Mouse (Mus musculus): ENCODE measurements around the gene Akt1. TPM values are rescaled to one million over a fixed set of nuclear protein-coding genes. Genes with fewer than 3 reads are reported as not detected.

Gene Akt1
- polyA plus RNA-seq, 1 experiment from 2014 or later: 75.1 TPM

DNA sequence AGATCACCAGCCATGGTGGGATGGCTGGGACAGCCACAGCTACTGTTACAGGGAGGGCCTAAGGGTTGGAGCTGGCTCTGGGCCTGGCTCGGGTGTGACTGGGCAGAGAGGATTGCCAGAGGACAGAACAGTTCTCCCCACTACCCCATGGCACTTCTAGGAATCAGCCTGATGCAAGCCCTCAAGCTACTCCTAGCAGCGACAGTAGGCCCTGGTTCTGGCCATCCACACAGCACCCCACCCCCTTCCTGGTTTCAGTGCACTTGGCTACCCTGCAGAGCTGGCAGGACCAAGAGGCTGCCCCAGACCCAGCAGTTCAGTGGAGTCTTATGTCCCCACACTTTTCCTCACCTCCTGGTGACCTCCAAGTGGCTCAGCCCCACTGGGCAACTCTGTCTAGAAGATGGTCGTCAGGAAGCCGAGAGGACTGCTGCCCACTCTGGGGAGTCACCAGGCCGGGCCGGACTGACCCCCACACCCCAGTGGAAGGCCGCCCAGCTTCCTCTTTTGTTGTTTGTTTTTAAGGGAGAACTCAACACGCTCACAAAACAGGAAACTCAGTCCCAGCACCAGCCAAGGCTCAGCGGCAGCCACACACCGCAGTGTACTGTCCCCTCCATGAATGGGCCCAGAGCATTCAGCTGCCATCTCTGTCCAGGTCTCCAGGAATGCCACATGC, 6.9 kb downstream of the Akt1 start:
- H3K4me1 ChIP-seq: peaks cover 92% of the 10 kb centered on the region
- peaks cover 79% of the 10 kb centered on the region for H3K36me3 ChIP-seq
- no peaks in the 10 kb centered on the region for H3K9me3 ChIP-seq
- H3K4me3 ChIP-seq: no peak overlapping the region
- no peaks in the 10 kb centered on the region for H3K27me3 ChIP-seq
- WGBS: 67% methylated on average over 10 of the region's 10 CpGs
- peak overlapping the region; percentile 35; the same call in 1 of the 2 replicates for H3K27ac ChIP-seq
- H3K9ac ChIP-seq: no peak overlapping the region
- no peak overlapping the region for H3K4me2 ChIP-seq
- ATAC-seq (ENCODE audit: insufficient number of reproducible peaks, low FRiP score, low TSS enrichment, low read depth): no peak

DNA sequence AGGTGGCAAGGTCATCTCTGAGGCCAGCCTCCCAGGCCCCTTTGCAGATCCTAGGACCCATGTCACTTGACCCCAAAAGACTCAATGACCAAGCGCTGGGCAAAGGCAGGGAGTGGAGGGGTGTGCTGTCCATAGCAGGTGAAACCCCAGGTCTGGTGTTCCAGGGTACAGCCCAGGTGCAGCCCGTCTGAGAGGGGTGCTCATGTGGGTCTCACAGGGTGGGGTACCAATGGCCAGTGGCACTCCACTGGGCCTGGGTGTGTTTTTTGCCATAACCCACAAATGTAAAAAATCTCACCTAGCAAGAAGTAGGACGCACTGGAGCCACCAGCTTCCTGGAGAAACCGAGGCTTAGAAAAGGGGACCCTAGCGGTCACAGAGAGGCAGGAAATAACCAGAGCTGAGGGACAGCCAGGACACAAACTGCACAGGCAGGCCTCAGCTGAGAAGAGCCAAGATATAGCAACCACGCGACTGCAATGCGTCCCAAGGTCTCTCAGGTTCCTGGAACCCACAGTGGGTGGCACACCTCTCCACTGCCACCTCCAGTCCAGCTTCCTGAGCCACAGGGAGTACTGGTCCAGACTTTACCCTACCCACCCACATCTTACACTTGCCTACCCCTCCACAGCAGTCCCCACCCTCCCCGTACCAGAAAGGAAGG, 8.7 kb downstream of the Akt1 start:
- peaks cover 87% of the 10 kb centered on the region for H3K36me3 ChIP-seq
- peaks cover 92% of the 10 kb centered on the region for H3K4me1 ChIP-seq
- no peak overlapping the region for H3K4me2 ChIP-seq
- no peaks in the 10 kb centered on the region for H3K9me3 ChIP-seq
- ATAC-seq (ENCODE audit: insufficient number of reproducible peaks, low FRiP score, low TSS enrichment, low read depth): no peak
- WGBS: 81% methylated on average over 9 of the region's 9 CpGs
- H3K27ac ChIP-seq: 0 out of 2 replicates have a peak overlapping the region, but pooled peaks have one; percentile 61
- H3K4me3 ChIP-seq: no peak overlapping the region
- H3K9ac ChIP-seq: 0 out of 2 replicates have a peak overlapping the region, but pooled peaks have one; percentile 28
- H3K27me3 ChIP-seq: no peaks in the 10 kb centered on the region

DNA sequence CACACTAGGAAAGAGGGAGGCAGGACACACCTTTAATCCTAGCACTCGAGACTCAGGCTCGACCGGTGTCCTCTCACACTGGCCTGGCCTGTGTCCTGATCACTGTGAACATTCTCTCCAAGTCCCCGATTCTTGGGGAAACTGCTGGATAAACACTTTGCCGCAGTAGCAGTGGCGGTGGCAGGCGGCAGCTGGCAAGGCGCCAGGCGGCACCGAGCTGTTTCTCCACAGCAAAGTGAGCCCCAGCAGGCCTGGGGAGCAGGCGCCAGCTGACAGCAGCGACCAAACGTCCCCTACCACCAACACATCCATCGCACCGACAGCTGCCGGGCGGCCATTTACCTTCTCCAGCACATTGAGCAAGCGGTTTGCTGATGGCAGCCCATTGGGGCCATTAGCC, 9.2 kb downstream of the Akt1 start:
- Histone ChIP-seq H3K9me3 (no peaks in the 10 kb centered on the region), H3K36me3 (peaks cover 85% of the 10 kb centered on the region), H3K27me3 (no peaks in the 10 kb centered on the region), H3K9ac (0 out of 2 replicates have a peak overlapping the region, but pooled peaks have one; percentile 28), H3K4me2 (no peak overlapping the region), H3K27ac (peak overlapping the region; percentile 61), H3K4me3 (no peak overlapping the region), H3K4me1 (peaks cover 92% of the 10 kb centered on the region)
- WGBS: 45% methylated on average over 18 of the region's 18 CpGs
- ATAC-seq (ENCODE audit: insufficient number of reproducible peaks, low FRiP score, low TSS enrichment, low read depth): no peak

DNA sequence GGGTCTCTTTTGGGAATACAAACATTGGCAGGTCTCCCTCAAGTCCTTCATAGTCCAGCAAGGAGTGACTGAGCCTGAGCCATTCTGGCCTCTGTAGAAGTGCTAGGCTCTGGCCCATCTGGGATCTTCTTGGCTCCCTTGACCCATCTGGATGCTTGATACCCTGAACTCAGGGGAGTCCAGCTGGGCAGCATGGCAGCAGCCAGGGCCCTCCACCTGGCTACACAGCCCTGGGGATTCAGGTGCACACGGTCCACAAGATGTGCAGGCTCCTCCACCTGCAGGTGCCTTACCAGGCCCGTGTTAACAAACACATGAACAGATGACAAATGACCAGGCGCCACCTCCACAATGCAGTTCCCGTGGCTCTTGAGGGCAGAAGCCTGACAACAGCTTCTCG, 10.0 kb downstream of the Akt1 start:
- no peak for ATAC-seq (ENCODE audit: insufficient number of reproducible peaks, low FRiP score, low TSS enrichment, low read depth)
- Histone ChIP-seq H3K36me3 (peaks cover 83% of the 10 kb centered on the region), H3K27ac (peak overlapping the region; percentile 61), H3K27me3 (no peaks in the 10 kb centered on the region), H3K4me1 (peaks cover 96% of the 10 kb centered on the region), H3K4me3 (no peak overlapping the region), H3K4me2 (no peak overlapping the region), H3K9ac (no peak overlapping the region), H3K9me3 (no peaks in the 10 kb centered on the region)
- 69% methylated on average over 5 of the region's 5 CpGs for WGBS

DNA sequence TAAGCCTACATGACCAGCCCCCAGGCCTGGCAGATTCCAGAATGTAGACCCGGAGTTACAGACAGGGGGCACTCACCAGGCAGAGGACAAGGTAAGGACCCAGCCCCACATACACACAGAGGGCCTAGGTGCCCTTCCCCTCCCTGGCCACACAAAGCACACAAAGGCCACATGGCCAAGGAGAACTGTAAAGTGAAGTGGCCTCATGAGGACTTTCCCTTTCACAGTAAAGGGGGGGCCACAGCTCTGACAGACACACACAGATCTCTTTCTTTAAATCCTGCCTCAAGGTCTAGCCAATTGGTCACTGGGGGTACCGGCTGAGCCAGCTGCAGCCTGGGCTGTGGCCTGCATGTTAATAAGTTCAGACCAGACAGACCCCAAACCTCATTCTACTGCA, 10.6 kb downstream of the Akt1 start:
- no peak for ATAC-seq (ENCODE audit: insufficient number of reproducible peaks, low FRiP score, low TSS enrichment, low read depth)
- Histone ChIP-seq H3K9me3 (no peaks in the 10 kb centered on the region), H3K4me2 (no peak overlapping the region), H3K4me3 (no peak overlapping the region), H3K36me3 (peaks cover 83% of the 10 kb centered on the region), H3K9ac (no peak overlapping the region), H3K4me1 (peaks cover 92% of the 10 kb centered on the region), H3K27me3 (no peaks in the 10 kb centered on the region), H3K27ac (peak overlapping the region; percentile 91; the same call in 1 of the 2 replicates)
- 56% methylated on average over 2 of the region's 2 CpGs for WGBS

DNA sequence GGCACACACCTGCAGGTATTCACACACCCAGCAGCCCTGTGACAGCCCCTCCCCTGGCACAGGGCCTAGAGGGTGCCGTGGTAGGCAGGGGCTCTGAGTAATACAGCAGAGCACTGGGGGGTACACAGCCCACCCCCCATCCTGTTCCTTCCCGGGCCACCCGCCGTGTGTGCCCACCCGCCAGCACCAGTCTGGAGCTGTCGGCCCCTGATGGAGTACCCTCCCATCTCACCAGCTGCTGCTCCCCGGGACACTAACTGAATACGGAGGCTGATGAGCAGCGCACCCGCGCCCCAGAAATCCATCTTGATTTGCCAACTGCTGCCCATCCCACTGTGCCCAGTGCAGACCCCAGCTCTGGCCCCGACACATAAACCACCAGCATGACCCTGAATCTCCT, 11.0 kb downstream of the Akt1 start:
- no peak overlapping the region for H3K9ac ChIP-seq
- H3K27ac ChIP-seq: peak overlapping the region; percentile 91
- no peak overlapping the region for H3K4me3 ChIP-seq
- WGBS: 82% methylated on average over 12 of the region's 12 CpGs
- no peak for ATAC-seq (ENCODE audit: insufficient number of reproducible peaks, low FRiP score, low TSS enrichment, low read depth)
- H3K9me3 ChIP-seq: no peaks in the 10 kb centered on the region
- H3K27me3 ChIP-seq: no peaks in the 10 kb centered on the region
- peaks cover 83% of the 10 kb centered on the region for H3K36me3 ChIP-seq
- no peak overlapping the region for H3K4me2 ChIP-seq
- peaks cover 93% of the 10 kb centered on the region for H3K4me1 ChIP-seq

DNA sequence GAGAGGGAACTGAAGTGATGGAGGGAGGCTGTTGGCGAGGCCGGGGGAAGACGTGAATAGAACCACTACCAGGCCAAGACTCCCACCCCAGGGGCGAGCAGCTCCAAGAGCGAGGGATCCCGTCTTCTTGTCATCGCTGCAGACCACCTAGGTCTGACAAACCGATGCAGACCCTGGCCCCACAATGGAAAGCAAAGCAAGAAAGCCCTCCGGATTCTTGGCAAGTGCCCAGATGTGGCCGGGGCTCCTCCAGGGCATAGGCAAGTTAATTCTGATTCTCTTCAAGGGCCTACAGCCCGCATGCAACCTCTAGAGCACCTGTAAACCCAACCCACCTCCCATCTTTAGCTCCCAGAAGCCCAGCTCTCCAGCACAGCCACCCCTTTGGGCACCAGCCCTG, 11.4 kb downstream of the Akt1 start:
- WGBS: 75% methylated on average over 11 of the region's 11 CpGs
- Histone ChIP-seq H3K9ac (no peak overlapping the region), H3K27ac (peak overlapping the region; percentile 91), H3K36me3 (peaks cover 83% of the 10 kb centered on the region), H3K27me3 (no peaks in the 10 kb centered on the region), H3K9me3 (no peaks in the 10 kb centered on the region), H3K4me1 (peaks cover 89% of the 10 kb centered on the region), H3K4me2 (no peak overlapping the region), H3K4me3 (no peak overlapping the region)
- ATAC-seq (ENCODE audit: insufficient number of reproducible peaks, low FRiP score, low TSS enrichment, low read depth): no peak

DNA sequence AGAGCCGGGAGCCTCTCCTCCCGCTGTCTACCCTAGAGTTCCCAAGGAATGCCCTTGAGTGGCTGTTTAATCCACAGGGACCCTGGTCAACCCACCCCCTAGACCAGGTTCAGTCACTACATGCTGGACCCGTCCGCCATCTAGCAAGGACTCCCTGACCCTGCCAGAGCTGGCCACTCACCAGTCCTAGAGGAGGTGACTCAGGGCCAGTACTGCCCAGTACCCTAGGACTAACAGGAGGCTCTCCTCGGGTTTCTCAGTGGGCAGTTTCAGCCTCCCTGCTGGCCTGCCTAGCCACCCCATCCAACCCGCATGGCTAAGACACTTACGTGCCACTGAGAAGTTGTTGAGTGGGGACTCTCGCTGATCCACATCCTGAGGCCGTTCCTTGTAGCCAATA, 12.8 kb downstream of the Akt1 start:
- Histone ChIP-seq H3K4me1 (peaks cover 76% of the 10 kb centered on the region), H3K27me3 (no peaks in the 10 kb centered on the region), H3K9me3 (no peaks in the 10 kb centered on the region), H3K36me3 (peaks cover 84% of the 10 kb centered on the region), H3K4me3 (no peak overlapping the region), H3K27ac (peak overlapping the region; percentile 91), H3K4me2 (no peak overlapping the region), H3K9ac (no peak overlapping the region)
- no peak for ATAC-seq (ENCODE audit: insufficient number of reproducible peaks, low FRiP score, low TSS enrichment, low read depth)
- 81% methylated on average over 9 of the region's 9 CpGs for WGBS

DNA sequence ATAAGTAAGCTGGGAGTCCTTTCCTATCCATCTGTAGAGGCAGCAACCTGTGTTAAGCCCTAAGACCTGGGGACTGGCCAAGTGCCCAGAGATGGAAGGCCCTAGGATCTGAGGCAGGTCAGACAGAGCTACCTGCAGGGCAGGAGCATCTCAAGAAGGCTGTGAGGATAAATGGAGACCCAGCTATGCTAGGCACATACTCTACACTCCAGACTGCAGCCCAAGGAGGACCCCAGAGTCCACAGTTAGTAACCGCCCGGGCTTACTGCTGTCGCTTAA, 13.4 kb downstream of the Akt1 start:
- 73% methylated on average over 3 of the region's 3 CpGs for WGBS
- Histone ChIP-seq H3K4me3 (peak overlapping the region; percentile 10; the same call in 1 of the 2 replicates), H3K4me1 (peaks cover 70% of the 10 kb centered on the region), H3K27ac (peak overlapping the region; percentile 91), H3K36me3 (peaks cover 86% of the 10 kb centered on the region), H3K4me2 (peak overlapping the region; percentile 36), H3K9me3 (no peaks in the 10 kb centered on the region), H3K9ac (no peak overlapping the region; the same call in 1 of the 2 replicates), H3K27me3 (no peaks in the 10 kb centered on the region)
- no peak for ATAC-seq (ENCODE audit: insufficient number of reproducible peaks, low FRiP score, low TSS enrichment, low read depth)

DNA sequence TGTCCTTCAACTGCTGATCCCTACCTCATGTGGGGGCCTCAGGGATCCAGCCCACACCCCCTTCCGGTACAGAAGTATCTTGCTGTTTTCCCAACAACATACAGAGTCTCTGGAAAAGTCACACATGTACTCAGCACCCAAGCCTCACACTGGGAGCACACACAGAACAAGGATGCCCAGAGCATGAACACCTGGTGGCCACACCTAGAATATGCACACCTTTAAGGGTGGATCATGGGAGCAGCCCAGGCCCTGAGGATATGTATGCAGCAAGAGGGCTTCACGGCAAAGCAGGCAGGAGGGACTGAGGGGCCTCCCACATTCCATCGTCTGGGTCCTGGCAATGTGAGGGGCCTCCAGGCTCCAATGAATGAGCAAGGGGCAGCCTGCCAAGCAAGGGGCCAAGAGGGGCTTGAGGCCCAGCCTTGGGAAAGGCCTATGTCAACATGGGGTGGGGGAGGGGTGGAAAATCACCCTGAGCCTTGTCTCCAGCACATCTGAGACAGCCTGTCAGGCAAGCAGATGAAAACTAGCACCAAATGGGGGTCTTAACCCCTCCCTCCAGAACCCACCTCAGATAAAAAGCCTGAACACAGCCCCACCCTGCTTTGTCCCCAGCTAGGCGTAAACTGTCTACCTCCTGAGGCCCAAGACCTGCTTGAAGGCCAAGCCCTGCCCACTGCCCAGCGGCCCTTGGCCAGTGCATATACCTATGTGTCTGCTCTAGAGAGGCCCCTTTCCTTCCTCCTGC, 13.9 kb downstream of the Akt1 start:
- no peaks in the 10 kb centered on the region for H3K9me3 ChIP-seq
- peak; percentile 76 for ATAC-seq (ENCODE audit: insufficient number of reproducible peaks, low FRiP score, low TSS enrichment, low read depth)
- peak overlapping the region; percentile 36 for H3K4me2 ChIP-seq
- H3K4me1 ChIP-seq: peaks cover 65% of the 10 kb centered on the region
- WGBS: 27% methylated on average over 5 of the region's 5 CpGs
- H3K36me3 ChIP-seq: peaks cover 86% of the 10 kb centered on the region
- H3K27ac ChIP-seq: peak overlapping the region; percentile 91
- H3K27me3 ChIP-seq: no peaks in the 10 kb centered on the region
- peak overlapping the region; percentile 10 for H3K4me3 ChIP-seq
- no peak overlapping the region; the same call in 1 of the 2 replicates for H3K9ac ChIP-seq

DNA sequence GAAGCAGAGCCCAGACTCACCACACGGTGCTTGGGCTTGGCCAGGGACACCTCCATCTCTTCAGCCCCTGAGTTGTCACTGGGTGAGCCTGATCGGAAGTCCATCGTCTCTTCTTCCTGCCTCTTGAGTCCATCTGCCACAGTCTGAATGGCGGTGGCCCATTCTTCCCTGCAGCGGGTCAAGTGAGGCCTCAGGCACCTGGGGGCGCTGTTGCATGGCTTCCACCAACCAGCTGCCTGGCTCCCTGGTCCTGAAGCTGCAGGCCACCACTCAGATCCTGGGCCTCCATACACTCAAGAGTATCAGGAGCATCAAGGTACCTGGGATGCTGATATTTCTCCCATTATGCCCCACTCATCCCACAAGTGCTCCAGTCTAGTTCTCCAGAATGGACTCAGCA, 15.6 kb downstream of the Akt1 start:
- Histone ChIP-seq H3K4me1 (peaks cover 56% of the 10 kb centered on the region), H3K9ac (no peak overlapping the region), H3K27ac (peak overlapping the region; percentile 19), H3K4me3 (no peak overlapping the region), H3K9me3 (no peaks in the 10 kb centered on the region), H3K36me3 (peaks cover 90% of the 10 kb centered on the region), H3K27me3 (no peaks in the 10 kb centered on the region), H3K4me2 (no peak overlapping the region)
- no peak for ATAC-seq (ENCODE audit: insufficient number of reproducible peaks, low FRiP score, low TSS enrichment, low read depth)
- 82% methylated on average over 6 of the region's 6 CpGs for WGBS

DNA sequence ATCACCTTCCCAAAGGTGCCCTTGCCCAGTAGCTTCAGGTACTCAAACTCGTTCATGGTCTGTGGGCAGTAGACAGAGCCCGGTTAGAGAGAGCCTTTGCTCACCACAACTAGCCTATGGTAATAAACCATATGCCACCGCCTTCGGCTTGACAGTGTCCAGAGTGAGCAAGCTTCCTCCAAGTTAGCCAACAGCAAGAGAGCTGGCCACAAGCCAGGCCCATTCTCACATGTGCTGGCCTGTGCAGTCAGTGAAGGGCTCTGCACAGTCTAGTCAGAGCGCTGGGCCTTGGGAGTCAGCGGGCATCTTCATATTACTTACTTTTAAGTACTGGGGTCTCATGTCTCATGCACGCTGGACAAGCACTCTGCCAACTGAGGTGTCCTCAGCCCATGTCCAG, 16.1 kb downstream of the Akt1 start:
- Histone ChIP-seq H3K27me3 (no peaks in the 10 kb centered on the region), H3K4me2 (no peak overlapping the region), H3K4me3 (no peak overlapping the region), H3K9ac (no peak overlapping the region), H3K36me3 (peaks cover 95% of the 10 kb centered on the region), H3K27ac (peak overlapping the region; percentile 19), H3K4me1 (peaks cover 51% of the 10 kb centered on the region), H3K9me3 (no peaks in the 10 kb centered on the region)
- WGBS: 91% methylated on average over 7 of the region's 7 CpGs
- no peak for ATAC-seq (ENCODE audit: insufficient number of reproducible peaks, low FRiP score, low TSS enrichment, low read depth)
